Mouse (Mus musculus): ENCODE data around the gene Nsmce1.

DNA sequence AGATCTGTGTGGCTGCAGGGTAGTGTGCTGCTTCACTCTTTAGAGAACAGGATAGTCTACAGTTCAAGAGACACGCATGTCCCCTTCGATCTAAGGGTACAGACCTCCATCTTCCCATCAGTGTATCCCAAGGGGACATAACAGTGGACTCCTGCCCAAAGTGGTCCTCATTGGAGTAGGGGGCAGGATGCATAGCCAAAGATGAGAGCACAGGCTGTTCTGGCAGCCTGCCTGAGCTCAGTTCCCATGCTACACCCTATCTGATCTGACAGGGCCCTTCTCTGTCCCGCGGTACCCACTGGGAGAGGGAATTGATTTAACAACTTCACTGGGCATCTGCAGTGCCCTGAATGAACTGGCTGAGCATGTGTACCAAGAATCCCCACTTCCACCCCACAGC is 37.7 kb downstream of the Nsmce1 start:
- TF ChIP-seq EP300 (IDR thresholded peaks at IDR 0.05; ENCODE audit: insufficient read depth, low read depth, low read length) (no peak), CTCF (IDR thresholded peaks at IDR 0.05; ENCODE audit: low read depth, low read length) (no peak), POLR2A (IDR thresholded peaks at IDR 0.05; ENCODE audit: insufficient read depth, low read length) (no peak)

Measured in ES-Bruce4 (cell line).